Mouse (Mus musculus) midbrain, postnatal 0 days (tissue): ENCODE measurements around the gene Gdpd3. TPM values are rescaled to one million over a fixed set of nuclear protein-coding genes. Genes with fewer than 3 reads are reported as not detected.

Experiments used
- ATAC-seq: fragments of 200-750 bp; cut with Nextera tagmentation; 2 replicates; pipeline ENCODE4 v1.8.0; 2017; ENCODE audit warnings: moderate number of reproducible peaks, mild to moderate bottlenecking, moderate TSS enrichment, moderate library complexity; ENCODE audit not compliant: low FRiP score
- DNase-seq: peaks from one replicate; pipeline ENCODE4 v3.0.0-alpha.2; 2015; ENCODE audit warnings: low spot score
- H3K27ac ChIP-seq: fragments of 300-500 bp; sonication (generic); 2 replicates; pipeline ENCODE4 v1.5.1; 2014; ENCODE audit warnings: low read depth, mild to moderate bottlenecking, low read length, mixed read lengths
- H3K27me3 ChIP-seq: fragments of 300-500 bp; sonication (generic); 2 replicates; pipeline ENCODE4 v1.6.1; 2014; ENCODE audit warnings: low read length, control low read depth, mixed read lengths; ENCODE audit not compliant: insufficient read depth
- H3K36me3 ChIP-seq: fragments of 300-500 bp; sonication (generic); 2 replicates; pipeline ENCODE4 v1.6.1; 2014; ENCODE audit warnings: low read length, control low read depth, mixed read lengths; ENCODE audit not compliant: insufficient read depth
- H3K4me1 ChIP-seq: fragments of 300-500 bp; sonication (generic); 2 replicates; pipeline ENCODE4 v1.6.1; 2014; ENCODE audit warnings: mild to moderate bottlenecking, control low read depth, antibody characterized with exemption, low read length, mixed read lengths; ENCODE audit not compliant: insufficient read depth
- H3K4me2 ChIP-seq: fragments of 300-500 bp; sonication (generic); 2 replicates; pipeline ENCODE4 v1.6.1; 2014; ENCODE audit warnings: low read depth, mild to moderate bottlenecking, low read length, mixed read lengths; ENCODE audit not compliant: poor library complexity, severe bottlenecking
- H3K4me3 ChIP-seq: fragments of 300-500 bp; sonication (generic); 2 replicates; pipeline ENCODE4 v1.5.1; 2014; ENCODE audit warnings: low read depth, mild to moderate bottlenecking, low read length, moderate library complexity
- H3K9ac ChIP-seq: fragments of 300-500 bp; sonication (generic); replicated peaks from 2 replicates; pipeline ENCODE4 v1.6.1; 2014; ENCODE audit warnings: mild to moderate bottlenecking, low read length, moderate library complexity, mixed read lengths; ENCODE audit not compliant: poor library complexity, severe bottlenecking
- H3K9me3 ChIP-seq: fragments of 300-500 bp; sonication (generic); 2 replicates; pipeline ENCODE4 v1.6.1; 2016; ENCODE audit warnings: low read length, control low read depth
- CTCF ChIP-seq: IDR thresholded peaks from 2 replicates; pipeline ENCODE4 v1.5.1; 2016; ENCODE audit warnings: antibody characterized with exemption, mild to moderate bottlenecking
- WGBS: fragments of 180-500 bp; shearing (Covaris S2); extraction: QIAGEN DNeasy Blood & Tissue Kit; methylation state at CpG from one replicate; pipeline ENCODE4 v1.1.7; 2014; 5-methylcytosine and 5-hydroxymethylcytosine counted together
- polyA plus RNA-seq: library from polyadenylated mRNA; unstranded; fragments of >200 nt; fragmentation: Nextera tagmentation; extraction: Ambion mirVana; gene quantifications from 2 replicates; pipeline ENCODE4 v1.2.1, GENCODE M21; 2015
- total RNA-seq: library from RNA; depleted of rRNA; stranded (reverse); fragments of >200 nt; gene quantifications from 2 replicates; pipeline ENCODE4 v1.2.3, GENCODE M21; 2014

Gene Gdpd3
- total and polyA plus RNA-seq, 2 experiments from 2014 or later = 1.3 TPM; not detected in 1

DNA sequence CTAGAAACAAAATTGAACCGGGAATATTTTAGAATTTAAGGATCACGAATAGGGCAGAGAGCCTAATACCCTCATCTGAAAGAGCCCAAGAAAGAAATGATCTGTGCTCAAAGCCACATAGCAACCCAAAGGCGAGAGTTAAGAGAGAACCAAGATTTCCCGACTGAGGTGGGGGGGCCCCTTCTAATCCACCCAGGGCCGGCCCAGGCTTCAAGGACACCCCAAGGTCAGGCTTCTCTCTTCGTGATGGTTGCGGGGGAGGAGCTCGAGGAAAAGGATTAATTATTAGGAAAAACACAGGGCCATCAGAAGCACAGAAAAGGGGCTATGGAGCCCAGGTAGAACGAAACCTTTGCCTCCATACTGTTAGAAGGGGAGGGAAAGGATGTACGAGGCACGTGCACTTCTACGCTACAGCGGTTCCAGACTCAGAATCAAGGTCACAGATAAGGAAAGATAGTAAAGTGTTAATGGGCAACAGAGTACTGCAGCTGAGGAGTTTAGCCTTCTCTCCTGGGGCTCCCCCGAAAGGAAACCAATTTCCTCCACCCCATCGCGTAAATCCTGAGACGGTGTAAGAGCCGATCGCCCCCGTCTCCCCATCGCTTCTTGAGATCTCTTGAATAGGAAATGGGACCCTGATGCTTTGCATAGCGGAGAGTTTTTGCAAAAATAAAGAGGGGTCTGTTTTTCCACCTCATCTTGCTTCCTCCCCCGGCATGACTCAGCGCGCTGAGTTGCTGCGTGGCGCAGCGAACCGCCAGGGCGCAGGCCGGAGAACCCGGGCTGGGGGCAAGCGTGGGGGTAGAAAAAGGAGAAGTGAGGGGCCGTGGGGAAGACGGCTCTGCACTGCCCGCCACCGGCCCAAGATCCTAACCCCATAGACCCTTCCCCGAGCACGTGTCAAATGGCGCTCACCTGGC lies 32.3 kb downstream of the Gdpd3 start:
- TF ChIP-seq CTCF = no peak
- Histone ChIP-seq H3K27ac (peak overlapping the region; percentile 81), H3K4me3 (peak overlapping the region; percentile 82), H3K27me3 (no peaks in the 10 kb centered on the region), H3K4me2 (peak overlapping the region; percentile 87), H3K4me1 (peaks cover 12% of the 10 kb centered on the region), H3K9ac (peak overlapping the region; percentile 81), H3K9me3 (no peaks in the 10 kb centered on the region), H3K36me3 (peaks cover 16% of the 10 kb centered on the region; the same call in 1 of the 2 replicates)
- DNase-seq = no peak
- under 1% methylated on average over 39 of the region's 40 CpGs for WGBS
- no peak for ATAC-seq

GRCm38 (mm10) chr7:126799050-126799467 lies 32.9 kb downstream of the Gdpd3 start:
- H3K4me1 ChIP-seq = peaks cover 12% of the 10 kb centered on the region
- peak overlapping the region; percentile 82 for H3K4me3 ChIP-seq
- no peaks in the 10 kb centered on the region for H3K9me3 ChIP-seq
- peak overlapping the region; percentile 81 for H3K9ac ChIP-seq
- H3K36me3 ChIP-seq = peaks cover 20% of the 10 kb centered on the region; the same call in 1 of the 2 replicates
- no peaks in the 10 kb centered on the region for H3K27me3 ChIP-seq
- peak; percentile 98 for DNase-seq
- peak overlapping the region; percentile 92 for H3K27ac ChIP-seq
- peak overlapping the region; percentile 87 for H3K4me2 ChIP-seq
- 0% methylated on average over 29 of the region's 36 CpGs for WGBS
- ATAC-seq = peak; percentile 94
- peak; percentile 66; the same call in 1 of the 2 replicates for TF ChIP-seq CTCF

GRCm38 (mm10) chr7:126799468-126800268 lies 33.5 kb downstream of the Gdpd3 start:
- WGBS = under 1% methylated on average over 37 of the region's 38 CpGs
- peaks cover 12% of the 10 kb centered on the region for H3K4me1 ChIP-seq
- peaks cover 15% of the 10 kb centered on the region; the same call in 1 of the 2 replicates for H3K36me3 ChIP-seq
- H3K4me3 ChIP-seq = peak overlapping the region; percentile 82
- ATAC-seq = peak; percentile 92
- H3K9me3 ChIP-seq = no peaks in the 10 kb centered on the region
- no peaks in the 10 kb centered on the region for H3K27me3 ChIP-seq
- H3K27ac ChIP-seq = peak overlapping the region; percentile 92
- peak; percentile 96 for DNase-seq
- peak; percentile 61 for TF ChIP-seq CTCF
- peak overlapping the region; percentile 74 for H3K9ac ChIP-seq
- H3K4me2 ChIP-seq = peak overlapping the region; percentile 87

GRCm38 (mm10) chr7:126800269-126801056 lies 34.3 kb downstream of the Gdpd3 start:
- ATAC-seq = no peak
- TF ChIP-seq CTCF = no peak

DNA sequence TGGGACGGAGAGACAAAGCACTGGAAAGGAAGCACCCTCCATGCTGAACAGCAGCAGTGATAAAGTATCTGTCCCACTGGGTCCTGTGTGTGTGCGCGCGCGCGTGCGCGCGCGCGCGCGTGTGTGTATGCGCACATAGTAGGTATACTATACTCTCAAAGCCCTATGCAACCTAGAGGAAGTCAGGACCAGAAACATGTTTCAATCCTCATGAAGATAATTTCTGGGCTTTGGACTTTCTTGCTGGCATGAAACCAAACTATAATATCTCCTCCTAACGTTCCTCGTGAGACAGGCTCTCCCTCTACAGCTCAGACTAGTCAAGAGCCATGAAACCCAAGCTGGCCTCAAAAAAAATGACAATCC lies 34.9 kb downstream of the Gdpd3 start:
- peaks cover 12% of the 10 kb centered on the region for H3K4me1 ChIP-seq
- H3K27ac ChIP-seq = no peak overlapping the region
- H3K4me2 ChIP-seq = no peak overlapping the region
- H3K9me3 ChIP-seq = no peaks in the 10 kb centered on the region
- no peaks in the 10 kb centered on the region for H3K27me3 ChIP-seq
- 0 out of 2 replicates have a peak overlapping the region, but pooled peaks have one; percentile 74 for H3K9ac ChIP-seq
- no peak for TF ChIP-seq CTCF
- no peak overlapping the region for H3K4me3 ChIP-seq
- 97% methylated on average over 16 of the region's 16 CpGs for WGBS
- H3K36me3 ChIP-seq = peaks cover 6% of the 10 kb centered on the region; the same call in 1 of the 2 replicates
- ATAC-seq (no peak), DNase-seq (no peak)

More at GRCm38 (mm10) chr7:126800269-126801056, 34.3 kb downstream of the Gdpd3 start:
- H3K4me3 ChIP-seq = peak overlapping the region; percentile 82
- no peaks in the 10 kb centered on the region for H3K9me3 ChIP-seq
- H3K4me1 ChIP-seq = peaks cover 12% of the 10 kb centered on the region
- DNase-seq = no peak
- no peaks in the 10 kb centered on the region for H3K27me3 ChIP-seq
- H3K27ac ChIP-seq = peak overlapping the region; percentile 92
- peaks cover 9% of the 10 kb centered on the region; the same call in 1 of the 2 replicates for H3K36me3 ChIP-seq
- H3K9ac ChIP-seq = peak overlapping the region; percentile 74
- WGBS = 52% methylated on average over 5 of the region's 5 CpGs
- H3K4me2 ChIP-seq = peak overlapping the region; percentile 87
